Mouse (Mus musculus) heart, embryonic 15.5 days (tissue): ENCODE measurements at regions not wholly inside any gene's neighbourhood (a gene's known extent, or its start where the extent isn't known, plus 50 kb on each side); places are given as distances from the start of the nearest gene placed in this dataset.

Source experiments
- ATAC-seq: fragments of 200-750 bp; cut with Nextera tagmentation; replicated peaks from 2 replicates; pipeline ENCODE4 v1.8.0; 2017; ENCODE audit warnings: low read depth, moderate TSS enrichment; ENCODE audit not compliant: insufficient number of reproducible peaks, insufficient read depth, low FRiP score
- H3K27ac ChIP-seq: fragments of 300-500 bp; sonication (generic); 2 replicates; pipeline ENCODE4 v1.5.1; 2015; ENCODE audit warnings: mild to moderate bottlenecking, inconsistent platforms
- H3K27me3 ChIP-seq: fragments of 300-500 bp; sonication (generic); 2 replicates; pipeline ENCODE4 v1.6.1; 2015; ENCODE audit warnings: inconsistent platforms
- H3K36me3 ChIP-seq: fragments of 300-500 bp; sonication (generic); 2 replicates; pipeline ENCODE4 v1.6.1; 2015; ENCODE audit warnings: mild to moderate bottlenecking, inconsistent platforms
- H3K4me1 ChIP-seq: fragments of 300-500 bp; sonication (generic); replicated peaks from 2 replicates; pipeline ENCODE4 v1.6.1; 2015; ENCODE audit warnings: inconsistent platforms
- H3K4me2 ChIP-seq: fragments of 300-500 bp; sonication (generic); 2 replicates; pipeline ENCODE4 v1.6.1; 2015; ENCODE audit warnings: inconsistent platforms, mild to moderate bottlenecking, moderate library complexity
- H3K4me3 ChIP-seq: fragments of 300-500 bp; sonication (generic); 2 replicates; pipeline ENCODE4 v1.5.1; 2015; ENCODE audit warnings: mild to moderate bottlenecking, inconsistent platforms
- H3K9ac ChIP-seq: fragments of 300-500 bp; sonication (generic); 2 replicates; pipeline ENCODE4 v1.6.1; 2015; ENCODE audit warnings: mild to moderate bottlenecking, inconsistent platforms
- H3K9me3 ChIP-seq: fragments of 300-500 bp; sonication (generic); replicated peaks from 2 replicates; pipeline ENCODE4 v1.6.1; 2016; ENCODE audit warnings: inconsistent platforms
- WGBS: fragments of 180-500 bp; shearing (Covaris S2); methylation state at CpG from one replicate; pipeline ENCODE4 v1.1.7; 2015; ENCODE audit warnings: mixed read lengths; 5-methylcytosine and 5-hydroxymethylcytosine counted together

DNA sequence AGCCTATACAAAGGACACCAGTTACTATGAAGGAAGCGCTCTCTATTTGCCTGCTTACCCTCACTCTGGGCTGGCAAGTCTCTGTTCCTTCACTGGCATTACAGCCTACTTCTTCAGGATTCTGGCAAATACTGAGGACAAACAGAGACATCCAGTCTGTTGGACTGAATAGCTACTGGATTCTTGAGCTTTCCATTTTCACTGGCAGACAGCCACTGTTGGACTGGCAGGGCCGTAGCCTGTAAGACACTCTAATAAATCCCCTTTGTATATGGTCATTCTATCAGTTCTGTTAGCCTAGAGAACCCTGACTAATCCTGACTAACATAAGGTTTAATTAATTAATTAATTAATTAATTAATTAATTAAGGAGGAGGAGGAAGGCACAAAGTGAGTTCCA is 72.4 kb upstream of the Dhrs4 start:
- Histone ChIP-seq H3K4me3 (no peak overlapping the region), H3K4me2 (no peak overlapping the region), H3K36me3 (no peaks in the 10 kb centered on the region), H3K9ac (no peak overlapping the region), H3K27me3 (no peaks in the 10 kb centered on the region), H3K27ac (no peak overlapping the region), H3K4me1 (no peaks in the 10 kb centered on the region), H3K9me3 (no peaks in the 10 kb centered on the region)
- ATAC-seq: no peak
- WGBS: 81% methylated on average over 2 of the region's 2 CpGs
